Mouse (Mus musculus) Patski (cell line): ENCODE measurements at regions not wholly inside any gene's neighbourhood (a gene's known extent, or its start where the extent isn't known, plus 50 kb on each side); places are given as distances from the start of the nearest gene placed in this dataset.

ENCODE experiments used
- ATAC-seq: fragments of 100-300 bp; one replicate; pipeline ENCODE4 v1.8.0; 2021
- CTCF ChIA-PET: fragments of 350-600 bp; sonication (Branson Sonifier 250); formaldehyde crosslinking; loops from one replicate; lab custom pipeline; 2022; ENCODE audit warnings: inconsistent platforms; lab: Charles Lee
- POLR2A ChIA-PET: fragments of 350-600 bp; sonication (Branson Sonifier 250); formaldehyde crosslinking; loops from one replicate; lab custom pipeline; 2022; ENCODE audit warnings: antibody characterized with exemption, inconsistent platforms; lab: Charles Lee
- DNase-seq: peaks from one replicate; pipeline ENCODE4 v3.0.0-alpha.2; 2011; ENCODE audit warnings: low read depth, low spot score
- H3K27me3 ChIP-seq: fragments of 371-371 bp; one replicate; pipeline ENCODE4 v1.5.1; 2021
- CTCF ChIP-seq: fragments of 100-300 bp; IDR thresholded peaks from one replicate; pipeline ENCODE4 v1.5.1; 2021
- in situ Hi-C: fragments of 300-500 bp; cut with MboI; formaldehyde crosslinking; loops from 3 replicates; pipeline ENCODE4 v1.11.1; 2018; ENCODE audit warnings: low pct_unique_long_range_greater_than_20kb, mixed read lengths

GRCm38 (mm10) chr6:101501716-101502115 is 124.0 kb upstream of the Pdzrn3 start:
- ATAC-seq: no peak
- in situ Hi-C loops: no loop called here
- POLR2A ChIA-PET: no interaction called here
- DNase-seq: no peak
- H3K27me3 ChIP-seq: peaks cover 20% of the 10 kb centered on the region
- no peak for TF ChIP-seq CTCF
- CTCF ChIA-PET: no interaction called here

GRCm38 (mm10) chr6:101500202-101500601 is 122.5 kb upstream of the Pdzrn3 start:
- DNase-seq (no peak), ATAC-seq (no peak)
- ChIA-PET POLR2A (no interaction called here), CTCF (no interaction called here)
- peaks cover 18% of the 10 kb centered on the region for H3K27me3 ChIP-seq
- in situ Hi-C loops: no loop called here
- no peak for TF ChIP-seq CTCF

- no peak for TF ChIP-seq CTCF
- CTCF ChIA-PET: no interaction called here
- POLR2A ChIA-PET: no interaction called here
- in situ Hi-C loops: no loop called here
- H3K27me3 ChIP-seq: peaks cover 2% of the 10 kb centered on the region
- DNase-seq (no peak), ATAC-seq (no peak)
Measured at GRCm38 (mm10) chr6:101488466-101488865, 110.8 kb upstream of the Pdzrn3 start.

GRCm38 (mm10) chr6:101484526-101485287 is 107.0 kb upstream of the Pdzrn3 start:
- in situ Hi-C loops: no loop called here
- H3K27me3 ChIP-seq: peaks cover 4% of the 10 kb centered on the region
- ChIA-PET CTCF (interaction anchor here (1.1 kb wide), 2 partner anchors 154 to 217 kb away, joined by 3 read pairs; no protein-coding TSS in a partner anchor), POLR2A (no interaction called here)
- TF ChIP-seq CTCF: no peak
- ATAC-seq (no peak), DNase-seq (peak; percentile 1)

- no peak for TF ChIP-seq CTCF
- H3K27me3 ChIP-seq: peaks cover 4% of the 10 kb centered on the region
- ATAC-seq (no peak), DNase-seq (no peak)
- in situ Hi-C loops: no loop called here
- CTCF ChIA-PET: no interaction called here
- POLR2A ChIA-PET: no interaction called here
Measured at GRCm38 (mm10) chr6:101482635-101483465, 105.2 kb upstream of the Pdzrn3 start.

- in situ Hi-C loops: no loop called here
- peaks cover 5% of the 10 kb centered on the region for H3K27me3 ChIP-seq
- ChIA-PET CTCF (interaction anchor here (1.1 kb wide), 1 partner anchor 9 kb away, joined by 3 read pairs; no protein-coding TSS in a partner anchor), POLR2A (no interaction called here)
- no peak for DNase-seq
- no peak for ATAC-seq
- no peak for TF ChIP-seq CTCF
Measured at GRCm38 (mm10) chr6:101473956-101474355, 96.3 kb upstream of the Pdzrn3 start.

- in situ Hi-C loops: no loop called here
- peaks cover 5% of the 10 kb centered on the region for H3K27me3 ChIP-seq
- no peak for TF ChIP-seq CTCF
- POLR2A ChIA-PET: interaction anchor here (0.6 kb wide), 1 partner anchor 36 kb away, joined by 3 read pairs; no protein-coding TSS in a partner anchor
- CTCF ChIA-PET: interaction anchor here (1.1 kb wide), 1 partner anchor 9 kb away, joined by 3 read pairs; no protein-coding TSS in a partner anchor
- ATAC-seq (no peak), DNase-seq (no peak)
Measured at GRCm38 (mm10) chr6:101473257-101473925, 95.7 kb upstream of the Pdzrn3 start.

GRCm38 (mm10) chr6:101464910-101465309 is 87.2 kb upstream of the Pdzrn3 start:
- CTCF ChIA-PET: interaction anchor here (1.2 kb wide), 1 partner anchor 8 kb away, joined by 3 read pairs; no protein-coding TSS in a partner anchor
- peaks cover 12% of the 10 kb centered on the region for H3K27me3 ChIP-seq
- POLR2A ChIA-PET: no interaction called here
- TF ChIP-seq CTCF: no peak
- ATAC-seq (no peak), DNase-seq (no peak)
- in situ Hi-C loops: no loop called here

- peaks cover 17% of the 10 kb centered on the region for H3K27me3 ChIP-seq
- in situ Hi-C loops: no loop called here
- DNase-seq: no peak
- POLR2A ChIA-PET: no interaction called here
- CTCF ChIA-PET: interaction anchor here (0.6 to 1.5 kb wide), 2 partner anchors 40 to 68 kb away, joined by 3 read pairs; no protein-coding TSS in a partner anchor
- no peak for ATAC-seq
- TF ChIP-seq CTCF: no peak
Measured at GRCm38 (mm10) chr6:101463812-101464320, 86.2 kb upstream of the Pdzrn3 start.

- in situ Hi-C loops: no loop called here
- no peak for TF ChIP-seq CTCF
- no peak for ATAC-seq
- no peak for DNase-seq
- H3K27me3 ChIP-seq: no peaks in the 10 kb centered on the region
- ChIA-PET CTCF (interaction anchor here (1.1 to 1.6 kb wide), 3 partner anchors 8 to 21 kb away, joined by 3 to 4 read pairs (median 3); no protein-coding TSS in a partner anchor), POLR2A (no interaction called here)
Measured at GRCm38 (mm10) chr6:101446720-101447119, 69.0 kb upstream of the Pdzrn3 start.
